Mouse (Mus musculus): ENCODE results near the gene Atf4.

GRCm38 (mm10) chr15:80289436-80289835, 34.5 kb downstream of the Atf4 start:
- TF ChIP-seq CTCF (IDR thresholded peaks at IDR 0.05; ENCODE audit: low read depth, low read length) (peak; percentile 29; the same call in 1 of the 2 replicates), GATA1 (IDR thresholded peaks at IDR 0.05; ENCODE audit: borderline replicate concordance, low read length) (no peak), POLR2AphosphoS5 (IDR thresholded peaks at IDR 0.05; ENCODE audit: insufficient replicate concordance, low read depth, low read length) (no peak), TAL1 (conservative IDR thresholded peaks at IDR 0.05; ENCODE audit: low read depth, low read length) (no peak)

All from G1E (cell line).